Mouse (Mus musculus): ENCODE measurements around the gene Med23. TPM values are rescaled to one million over a fixed set of nuclear protein-coding genes. Genes with fewer than 3 reads are reported as not detected.

Gene Med23
- polyA plus RNA-seq, 1 experiment: 9.7 TPM

- no peak overlapping the region for H3K4me2 ChIP-seq (ENCODE audit: low read depth)
- no peak overlapping the region for H3ac ChIP-seq (ENCODE audit: control insufficient read depth, insufficient read length)
- no peak for TF ChIP-seq TCF12 (IDR thresholded peaks at IDR 0.05; ENCODE audit: insufficient read depth, poor library complexity, severe bottlenecking)
- TF ChIP-seq USF1 (IDR thresholded peaks at IDR 0.05; ENCODE audit: low read depth): no peak
- TF ChIP-seq MYOD1 (IDR thresholded peaks at IDR 0.05; ENCODE audit: control insufficient read depth in 1 of 3, insufficient read length in 2 of 3, low read depth in 2 of 3): no peak
- TF ChIP-seq SRF (IDR thresholded peaks at IDR 0.05; ENCODE audit: control insufficient read depth, insufficient read length, low read depth): no peak
- no peak for TF ChIP-seq E2F4 (IDR thresholded peaks at IDR 0.05; ENCODE audit: insufficient read depth)
- TF ChIP-seq POLR2AphosphoS2 (IDR thresholded peaks at IDR 0.05; ENCODE audit: insufficient read length, low read depth): no peak
- TF ChIP-seq TCF3 (IDR thresholded peaks at IDR 0.05; ENCODE audit: insufficient read length, low read depth): no peak
- TF ChIP-seq REST (IDR thresholded peaks at IDR 0.05; ENCODE audit: insufficient read depth, insufficient read length): no peak
- no peak for TF ChIP-seq CEBPB (IDR thresholded peaks at IDR 0.05; ENCODE audit: insufficient read depth, poor library complexity, severe bottlenecking)
- TF ChIP-seq MAX (IDR thresholded peaks at IDR 0.05; ENCODE audit: low read depth): no peak
- no peak for TF ChIP-seq MYOG (IDR thresholded peaks at IDR 0.05; ENCODE audit: control insufficient read depth in 1 of 3, insufficient read depth in 1 of 3, insufficient read length in 2 of 3, low read depth in 2 of 3)
- TF ChIP-seq POLR2A (IDR thresholded peaks at IDR 0.05; ENCODE audit: insufficient read length, low read depth): no peak
- H3K27me3 ChIP-seq (ENCODE audit: control insufficient read depth, insufficient read depth, insufficient read length): no peaks in the 10 kb centered on the region
- H3K36me3 ChIP-seq (ENCODE audit: control insufficient read depth, insufficient read depth): no peaks in the 10 kb centered on the region
- H3K4me3 ChIP-seq: no peak overlapping the region
- H3K79me2 ChIP-seq (ENCODE audit: control insufficient read depth, insufficient read depth): no peaks in the 10 kb centered on the region
These were observed 81.8 kb downstream of the Med23 start for GRCm38 (mm10) chr10:24951575-24951974.

- Histone ChIP-seq H3ac (ENCODE audit: control insufficient read depth, insufficient read length) (no peak overlapping the region), H3K79me2 (ENCODE audit: control insufficient read depth, insufficient read depth) (no peaks in the 10 kb centered on the region), H3K4me2 (ENCODE audit: low read depth) (no peak overlapping the region), H3K4me3 (no peak overlapping the region), H3K36me3 (ENCODE audit: control insufficient read depth, insufficient read depth) (no peaks in the 10 kb centered on the region), H3K27me3 (ENCODE audit: control insufficient read depth, insufficient read depth, insufficient read length) (no peaks in the 10 kb centered on the region)
- TF ChIP-seq CEBPB (IDR thresholded peaks at IDR 0.05; ENCODE audit: insufficient read depth, poor library complexity, severe bottlenecking) (no peak), MYOG (IDR thresholded peaks at IDR 0.05; ENCODE audit: control insufficient read depth in 1 of 3, insufficient read depth in 1 of 3, insufficient read length in 2 of 3, low read depth in 2 of 3) (no peak)
These were observed 82.8 kb downstream of the Med23 start for GRCm38 (mm10) chr10:24952549-24952948.

DNA sequence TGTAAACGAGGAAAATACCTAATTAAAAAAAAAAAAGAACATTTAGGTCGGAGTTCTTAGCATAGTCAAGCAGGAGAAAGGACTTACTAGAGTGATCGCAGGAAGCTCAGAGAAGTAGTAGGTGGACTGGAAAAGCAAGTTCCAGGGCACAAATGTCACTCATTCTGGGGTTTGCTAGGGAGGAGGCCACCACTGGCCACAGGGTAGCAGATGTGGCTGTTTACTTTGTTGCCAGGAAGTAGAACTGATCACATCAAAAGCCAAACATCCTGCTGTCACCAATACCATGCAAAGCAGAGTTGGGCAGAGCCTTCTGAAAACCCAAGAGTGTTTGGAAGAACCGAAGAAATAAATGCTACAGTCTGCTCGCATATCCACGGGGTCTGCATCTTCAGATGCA lies 84.1 kb downstream of the Med23 start:
- TF ChIP-seq MAX (IDR thresholded peaks at IDR 0.05; ENCODE audit: low read depth) (no peak), SRF (IDR thresholded peaks at IDR 0.05; ENCODE audit: control insufficient read depth, insufficient read length, low read depth) (no peak), POLR2A (IDR thresholded peaks at IDR 0.05; ENCODE audit: insufficient read length, low read depth) (no peak), E2F4 (IDR thresholded peaks at IDR 0.05; ENCODE audit: insufficient read depth) (no peak), POLR2AphosphoS2 (IDR thresholded peaks at IDR 0.05; ENCODE audit: insufficient read length, low read depth) (no peak), CEBPB (IDR thresholded peaks at IDR 0.05; ENCODE audit: insufficient read depth, poor library complexity, severe bottlenecking) (no peak), TCF12 (IDR thresholded peaks at IDR 0.05; ENCODE audit: insufficient read depth, poor library complexity, severe bottlenecking) (no peak), MYOG (IDR thresholded peaks at IDR 0.05; ENCODE audit: control insufficient read depth in 1 of 3, insufficient read depth in 1 of 3, insufficient read length in 2 of 3, low read depth in 2 of 3) (no peak), TCF3 (IDR thresholded peaks at IDR 0.05; ENCODE audit: insufficient read length, low read depth) (no peak), MYOD1 (IDR thresholded peaks at IDR 0.05; ENCODE audit: control insufficient read depth in 1 of 3, insufficient read length in 2 of 3, low read depth in 2 of 3) (no peak), USF1 (IDR thresholded peaks at IDR 0.05; ENCODE audit: low read depth) (no peak), REST (IDR thresholded peaks at IDR 0.05; ENCODE audit: insufficient read depth, insufficient read length) (no peak)

DNA sequence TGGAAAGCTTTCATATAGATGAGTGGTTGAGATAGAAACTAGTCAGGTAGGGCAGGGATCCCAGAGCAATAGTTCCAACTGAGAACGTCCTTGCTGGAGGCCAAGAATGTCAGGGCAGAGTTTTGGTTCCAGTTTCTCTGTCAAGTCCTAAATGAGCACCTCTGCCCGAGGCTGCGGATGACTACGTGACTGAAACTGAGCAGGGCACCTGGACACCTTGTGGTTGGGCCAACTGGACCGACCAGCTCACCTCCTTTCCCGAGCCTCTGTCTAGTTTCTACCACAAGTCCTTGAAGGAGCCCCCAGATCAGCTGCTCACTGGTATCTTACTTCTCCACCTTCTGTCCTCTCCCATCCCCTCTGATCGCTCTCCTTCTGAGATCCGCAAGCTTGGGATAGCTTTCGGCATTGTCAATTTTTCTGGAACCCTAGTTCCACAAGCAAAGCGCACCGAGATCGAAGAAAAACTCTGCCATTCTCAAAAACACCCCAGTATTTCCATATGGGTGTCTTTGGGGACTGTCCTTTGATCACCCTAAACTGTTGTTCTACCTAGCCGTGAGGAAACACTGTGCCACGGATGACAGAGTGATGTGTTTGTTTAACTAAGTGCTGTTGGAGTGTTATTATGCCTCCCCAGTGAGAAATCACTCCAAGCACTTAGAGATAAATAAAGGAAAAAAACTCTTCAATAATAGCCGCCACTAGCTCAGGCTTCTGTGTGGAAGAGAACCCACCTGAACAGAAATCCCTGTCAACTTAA lies 88.7 kb downstream of the Med23 start:
- Histone ChIP-seq H3K36me3 (ENCODE audit: control insufficient read depth, insufficient read depth) (no peaks in the 10 kb centered on the region), H3ac (ENCODE audit: control insufficient read depth, insufficient read length) (no peak overlapping the region), H3K4me2 (ENCODE audit: low read depth) (no peak overlapping the region), H3K4me3 (no peak overlapping the region), H3K79me2 (ENCODE audit: control insufficient read depth, insufficient read depth) (no peaks in the 10 kb centered on the region), H3K27me3 (ENCODE audit: control insufficient read depth, insufficient read depth, insufficient read length) (no peaks in the 10 kb centered on the region)
- TF ChIP-seq MYOD1 (IDR thresholded peaks at IDR 0.05; ENCODE audit: control insufficient read depth in 1 of 3, insufficient read length in 2 of 3, low read depth in 2 of 3) (no peak), USF1 (IDR thresholded peaks at IDR 0.05; ENCODE audit: low read depth) (no peak), MYOG (IDR thresholded peaks at IDR 0.05; ENCODE audit: control insufficient read depth in 1 of 3, insufficient read depth in 1 of 3, insufficient read length in 2 of 3, low read depth in 2 of 3) (no peak), SRF (IDR thresholded peaks at IDR 0.05; ENCODE audit: control insufficient read depth, insufficient read length, low read depth) (no peak), MAX (IDR thresholded peaks at IDR 0.05; ENCODE audit: low read depth) (no peak), POLR2AphosphoS2 (IDR thresholded peaks at IDR 0.05; ENCODE audit: insufficient read length, low read depth) (no peak), REST (IDR thresholded peaks at IDR 0.05; ENCODE audit: insufficient read depth, insufficient read length) (no peak), POLR2A (IDR thresholded peaks at IDR 0.05; ENCODE audit: insufficient read length, low read depth) (no peak), TCF12 (IDR thresholded peaks at IDR 0.05; ENCODE audit: insufficient read depth, poor library complexity, severe bottlenecking) (no peak), E2F4 (IDR thresholded peaks at IDR 0.05; ENCODE audit: insufficient read depth) (no peak), CEBPB (IDR thresholded peaks at IDR 0.05; ENCODE audit: insufficient read depth, poor library complexity, severe bottlenecking) (no peak), TCF3 (IDR thresholded peaks at IDR 0.05; ENCODE audit: insufficient read length, low read depth) (no peak)

More for the DNA sequence above, 84.1 kb downstream of the Med23 start:
- H3K4me2 ChIP-seq (ENCODE audit: low read depth): no peak overlapping the region
- no peak overlapping the region for H3ac ChIP-seq (ENCODE audit: control insufficient read depth, insufficient read length)
- H3K4me3 ChIP-seq: no peak overlapping the region
- no peaks in the 10 kb centered on the region for H3K36me3 ChIP-seq (ENCODE audit: control insufficient read depth, insufficient read depth)
- no peaks in the 10 kb centered on the region for H3K27me3 ChIP-seq (ENCODE audit: control insufficient read depth, insufficient read depth, insufficient read length)
- no peaks in the 10 kb centered on the region for H3K79me2 ChIP-seq (ENCODE audit: control insufficient read depth, insufficient read depth)

Data from myocyte (in vitro differentiated cells).